Mouse (Mus musculus): ENCODE results near the gene Klhl35.
A peak's percentile ranks its signal among the peaks of the same experiment; 100 is the strongest.
"Not testable (repeated sequence)": the region's sequence is repeated elsewhere in the genome, so short reads cannot be mapped to it uniquely, and the experiment has no call there.

The Klhl35 gene

DNA sequence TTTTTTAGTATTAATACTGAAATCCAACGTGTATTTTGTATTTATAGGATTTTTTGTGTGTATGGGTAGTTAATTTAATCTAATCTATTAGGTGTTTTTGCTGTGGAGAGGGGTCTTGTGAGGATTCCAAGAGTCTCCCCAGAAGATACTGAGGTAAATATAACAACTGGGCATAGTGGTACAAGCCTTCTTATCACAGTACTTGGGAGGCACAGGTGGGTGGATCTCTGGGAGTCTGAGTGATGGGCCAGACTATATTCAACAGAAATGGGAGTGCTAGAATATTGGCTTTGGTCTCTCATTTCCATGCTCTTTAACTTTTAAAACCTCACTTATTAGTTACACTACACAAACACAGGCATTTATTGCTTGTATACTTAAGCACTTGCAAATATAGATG lies 35.3 kb downstream of the Klhl35 start:
- DNase-seq = peak; percentile 68

- DNase-seq = no peak
Measured at GRCm38 (mm10) chr7:99504556-99504955, 38.8 kb downstream of the Klhl35 start.

- DNase-seq = not testable (repeated sequence)
Measured at GRCm38 (mm10) chr7:99508187-99508586, 42.4 kb downstream of the Klhl35 start.

DNA sequence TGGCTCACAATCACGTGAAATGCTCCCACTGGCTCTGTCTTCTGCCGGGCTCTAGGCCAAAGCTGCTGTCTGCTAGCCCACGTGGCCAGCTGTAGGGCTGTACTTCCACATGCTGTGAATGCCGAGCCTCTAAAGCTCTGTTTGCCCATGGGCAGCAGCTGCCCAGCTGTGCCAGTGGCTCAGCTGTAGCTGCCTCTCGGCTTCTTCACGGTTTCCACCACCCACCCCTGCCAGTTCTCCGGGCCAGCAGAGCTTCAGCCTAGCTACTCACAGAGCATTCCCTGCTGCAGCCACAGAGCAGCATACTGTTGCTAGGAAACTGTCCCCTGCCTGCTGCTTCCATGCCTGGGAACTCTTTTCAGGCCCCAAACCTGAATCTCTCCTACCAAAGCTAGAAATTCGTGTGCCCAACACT lies 44.3 kb downstream of the Klhl35 start:
- no peak for DNase-seq

- DNase-seq = no peak
Measured at GRCm38 (mm10) chr7:99516092-99516813, 50.4 kb downstream of the Klhl35 start.

DNA sequence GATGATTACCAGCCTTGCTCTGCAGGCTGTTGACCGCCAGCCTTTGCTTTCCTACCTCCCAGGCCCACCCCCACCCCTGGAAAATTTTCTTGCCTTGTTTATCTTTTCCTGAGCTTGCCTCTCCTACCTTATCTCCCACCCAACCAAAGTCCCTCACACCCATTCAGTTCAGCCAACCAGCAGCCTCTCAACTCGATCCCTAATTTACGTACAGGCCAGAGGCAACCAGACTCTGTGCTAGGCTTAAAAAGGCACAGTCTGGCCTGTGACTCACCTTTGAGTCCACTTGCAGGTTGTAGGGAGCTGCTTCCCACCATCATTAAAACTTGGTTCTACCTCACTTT lies 51.0 kb downstream of the Klhl35 start:
- DNase-seq = peak; percentile 79

- DNase-seq = no peak
Measured at GRCm38 (mm10) chr7:99518954-99519644, 53.3 kb downstream of the Klhl35 start.

- no peak for DNase-seq
Measured at GRCm38 (mm10) chr7:99523121-99523520, 57.3 kb downstream of the Klhl35 start.
